In the genomic region with DNA sequence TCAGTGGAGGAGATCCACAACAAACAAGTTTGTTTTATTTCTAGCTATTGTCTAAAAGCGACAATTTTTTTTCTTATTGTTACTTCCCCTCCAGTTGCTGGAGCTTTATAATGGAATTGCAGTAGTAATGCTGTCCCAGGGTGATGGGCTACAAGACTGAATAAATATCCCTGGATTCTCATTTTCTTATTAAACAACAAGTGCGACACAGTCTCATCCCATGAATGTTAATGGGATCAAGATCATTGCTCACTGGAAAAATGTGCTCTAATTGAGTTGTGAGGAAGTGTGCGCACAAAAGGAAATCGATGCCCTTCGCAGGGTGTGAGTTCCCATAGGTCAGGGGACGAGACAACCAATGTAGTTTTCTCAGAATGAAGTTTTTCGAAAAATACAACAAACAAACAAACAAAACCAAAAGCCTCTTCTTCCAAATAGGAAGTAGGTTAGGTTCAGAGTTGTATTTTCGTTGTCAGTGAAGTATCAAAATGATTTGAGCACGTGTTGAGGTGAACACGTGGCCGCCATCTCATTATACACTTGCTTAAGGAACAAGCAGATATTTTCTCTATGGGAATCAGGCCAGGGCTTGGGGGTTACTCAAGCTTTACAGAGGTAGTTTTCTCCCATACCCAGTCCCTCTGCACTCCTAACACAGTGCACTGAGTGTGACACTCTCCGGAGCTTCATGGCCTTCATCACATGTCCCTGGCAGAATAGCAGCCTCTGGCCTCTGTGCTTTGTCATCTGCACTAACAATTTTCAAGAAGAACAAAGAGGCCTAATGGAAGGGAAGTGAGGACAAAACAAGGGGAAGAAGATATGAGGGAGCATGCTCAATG, we compare ENCODE assay signal across 28 mouse cellular contexts.
DNase-seq lines count a peak whose midpoint lies in the region; ATAC-seq lines count a peak whose summit lies in the region.
"Had no signal": no experiment of that assay in that cellular context is flagged by ENCODE, and none has a peak within 500 bp of the region (broad histone marks: within the 10 kb centered on the region; RNA-seq: fewer than 3 reads in every experiment).

No protein-coding gene starts in this region.

- no peaks in the 10 kb centered on the region for H3K4me1 ChIP-seq in midbrain, embryonic 12.5 days
- H3K4me1 ChIP-seq in midbrain, embryonic 16.5 days (ENCODE audit: control insufficient read depth, insufficient read depth, low read length) = 0 out of 2 replicates have a peak, but pooled peaks cover 2% of the 10 kb centered on the region
- 0 out of 2 replicates have a peak, but pooled peaks cover 3% of the 10 kb centered on the region for H3K4me1 ChIP-seq in hindbrain, embryonic 12.5 days
- peaks cover 9% of the 10 kb centered on the region; the same call in 1 of the 2 replicates for H3K4me1 ChIP-seq in hindbrain, embryonic 15.5 days (replicated peaks)
- no peaks in the 10 kb centered on the region for H3K4me1 ChIP-seq in midbrain, embryonic 15.5 days
- H3K4me1 ChIP-seq in kidney, embryonic 14.5 days (ENCODE audit: control insufficient read depth, insufficient read depth, low read length) = no peaks in the 10 kb centered on the region
- H3K4me1 ChIP-seq: embryonic facial prominence, embryonic 13.5 days; heart, embryonic 13.5 days; kidney, embryonic 15.5 days; liver, embryonic 12.5 days; neural tube, embryonic 12.5 days had no signal

- peak; percentile 45; the same call in 1 of the 2 replicates for ATAC-seq in midbrain, embryonic 12.5 days (ENCODE audit: low FRiP score, low read depth)
- no peak for ATAC-seq in midbrain, embryonic 16.5 days
- peak; percentile 46; the same call in 1 of the 2 replicates for ATAC-seq in hindbrain, embryonic 12.5 days (ENCODE audit: low FRiP score)
- peak; percentile 52; the same call in 1 of the 2 replicates for ATAC-seq in hindbrain, embryonic 15.5 days (ENCODE audit: low FRiP score, low read depth)
- 0 out of 2 replicates have a peak, but pooled peaks have one; percentile 59 for ATAC-seq in midbrain, embryonic 15.5 days (replicated peaks)
- ATAC-seq in kidney, embryonic 14.5 days (ENCODE audit: low FRiP score, low TSS enrichment) = no peak
- ATAC-seq: intestine, postnatal 0 days; liver, embryonic 12.5 days; liver, postnatal 0 days had no signal

- 74% methylated on average over 12 of the region's 12 CpGs for WGBS in midbrain, embryonic 12.5 days
- 73% methylated on average over 12 of the region's 12 CpGs for WGBS in midbrain, embryonic 16.5 days
- 80% methylated on average over 12 of the region's 12 CpGs for WGBS in hindbrain, embryonic 12.5 days
- WGBS in hindbrain, embryonic 15.5 days = 64% methylated on average over 12 of the region's 12 CpGs
- WGBS in midbrain, embryonic 15.5 days = 62% methylated on average over 12 of the region's 12 CpGs
- WGBS in kidney, embryonic 14.5 days = 88% methylated on average over 12 of the region's 12 CpGs

- no peaks in the 10 kb centered on the region for H3K9me3 ChIP-seq in midbrain, embryonic 12.5 days
- no peaks in the 10 kb centered on the region for H3K9me3 ChIP-seq in midbrain, embryonic 16.5 days (replicated peaks; ENCODE audit: control insufficient read depth, low read length, poor library complexity, severe bottlenecking)
- H3K9me3 ChIP-seq in hindbrain, embryonic 12.5 days (replicated peaks) = no peaks in the 10 kb centered on the region
- no peaks in the 10 kb centered on the region for H3K9me3 ChIP-seq in hindbrain, embryonic 15.5 days
- no peaks in the 10 kb centered on the region for H3K9me3 ChIP-seq in midbrain, embryonic 15.5 days
- no peaks in the 10 kb centered on the region for H3K9me3 ChIP-seq in kidney, embryonic 14.5 days (ENCODE audit: control insufficient read depth, low read length)
- H3K9me3 ChIP-seq: embryonic facial prominence, embryonic 13.5 days; heart, embryonic 13.5 days; kidney, embryonic 15.5 days; liver, embryonic 12.5 days; neural tube, embryonic 12.5 days had no signal

- no peak for DNase-seq in layer of hippocampus, adult 9-11 months
- DNase-seq: adrenal gland, adult 2 months; adrenal gland, postnatal 36 days; B cell, adult 2 months; cerebellum, adult 8-10 months; cerebellum, postnatal 36 days; embryo, embryonic 11 days; gastrocnemius, postnatal 10 days; heart, postnatal 14 days; kidney, postnatal 25 days; left cerebral cortex, postnatal 4 days; liver, postnatal 0 days; right cerebral cortex, postnatal 14 days; thymus, postnatal 4 days had no signal

- H3K4me2 ChIP-seq in midbrain, embryonic 12.5 days (replicated peaks) = no peak overlapping the region
- no peak overlapping the region for H3K4me2 ChIP-seq in midbrain, embryonic 16.5 days (ENCODE audit: low read length)
- no peak overlapping the region for H3K4me2 ChIP-seq in hindbrain, embryonic 12.5 days (replicated peaks)
- no peak overlapping the region for H3K4me2 ChIP-seq in hindbrain, embryonic 15.5 days
- H3K4me2 ChIP-seq in midbrain, embryonic 15.5 days = no peak overlapping the region
- no peak overlapping the region for H3K4me2 ChIP-seq in kidney, embryonic 14.5 days (replicated peaks; ENCODE audit: low read depth, low read length)
- H3K4me2 ChIP-seq: embryonic facial prominence, embryonic 13.5 days; heart, embryonic 13.5 days; kidney, embryonic 15.5 days; liver, embryonic 12.5 days; neural tube, embryonic 12.5 days had no signal

- no peaks in the 10 kb centered on the region for H3K36me3 ChIP-seq in midbrain, embryonic 12.5 days
- H3K36me3 ChIP-seq in midbrain, embryonic 16.5 days (ENCODE audit: control insufficient read depth, insufficient read depth, low read length) = no peaks in the 10 kb centered on the region
- H3K36me3 ChIP-seq in hindbrain, embryonic 12.5 days = no peaks in the 10 kb centered on the region
- H3K36me3 ChIP-seq in hindbrain, embryonic 15.5 days = no peaks in the 10 kb centered on the region
- no peaks in the 10 kb centered on the region for H3K36me3 ChIP-seq in midbrain, embryonic 15.5 days (replicated peaks)
- no peaks in the 10 kb centered on the region for H3K36me3 ChIP-seq in kidney, embryonic 14.5 days (ENCODE audit: control insufficient read depth, insufficient read depth, low read length)
- H3K36me3 ChIP-seq: embryonic facial prominence, embryonic 13.5 days; heart, embryonic 13.5 days; kidney, embryonic 15.5 days; liver, embryonic 12.5 days; neural tube, embryonic 12.5 days had no signal

- H3K4me3 ChIP-seq in midbrain, embryonic 12.5 days = no peak overlapping the region
- H3K4me3 ChIP-seq in midbrain, embryonic 16.5 days (ENCODE audit: low read depth, low read length) = no peak overlapping the region
- H3K4me3 ChIP-seq in hindbrain, embryonic 12.5 days = no peak overlapping the region
- no peak overlapping the region for H3K4me3 ChIP-seq in hindbrain, embryonic 15.5 days
- H3K4me3 ChIP-seq in midbrain, embryonic 15.5 days = no peak overlapping the region
- H3K4me3 ChIP-seq in kidney, embryonic 14.5 days (ENCODE audit: low read length) = no peak overlapping the region
- H3K4me3 ChIP-seq: embryonic facial prominence, embryonic 13.5 days; heart, embryonic 13.5 days; kidney, embryonic 15.5 days; layer of hippocampus, adult 2 months; liver, embryonic 12.5 days; neural tube, embryonic 12.5 days had no signal

- no peak overlapping the region for H3K27ac ChIP-seq in midbrain, embryonic 12.5 days (replicated peaks)
- H3K27ac ChIP-seq in midbrain, embryonic 16.5 days (ENCODE audit: low read length) = no peak overlapping the region
- H3K27ac ChIP-seq in hindbrain, embryonic 12.5 days = 0 out of 2 replicates have a peak overlapping the region, but pooled peaks have one; percentile 35
- peak overlapping the region; percentile 10; the same call in 1 of the 2 replicates for H3K27ac ChIP-seq in hindbrain, embryonic 15.5 days (replicated peaks)
- H3K27ac ChIP-seq in midbrain, embryonic 15.5 days = no peak overlapping the region
- no peak overlapping the region for H3K27ac ChIP-seq in kidney, embryonic 14.5 days (ENCODE audit: low read depth, low read length)
- H3K27ac ChIP-seq: embryonic facial prominence, embryonic 13.5 days; heart, embryonic 13.5 days; kidney, embryonic 15.5 days; layer of hippocampus, adult 2 months; liver, embryonic 12.5 days; macrophage; neural tube, embryonic 12.5 days had no signal

- H3K9ac ChIP-seq in midbrain, embryonic 12.5 days (replicated peaks) = no peak overlapping the region
- H3K9ac ChIP-seq in midbrain, embryonic 16.5 days (ENCODE audit: low read depth, low read length) = no peak overlapping the region
- H3K9ac ChIP-seq in hindbrain, embryonic 12.5 days = no peak overlapping the region
- no peak overlapping the region for H3K9ac ChIP-seq in hindbrain, embryonic 15.5 days
- no peak overlapping the region for H3K9ac ChIP-seq in midbrain, embryonic 15.5 days
- H3K9ac ChIP-seq in kidney, embryonic 14.5 days (ENCODE audit: low read depth, low read length) = no peak overlapping the region
- H3K9ac ChIP-seq: embryonic facial prominence, embryonic 13.5 days; heart, embryonic 13.5 days; kidney, embryonic 15.5 days; liver, embryonic 12.5 days; liver, postnatal 0 days; neural tube, embryonic 12.5 days had no signal

- H3K27me3 ChIP-seq in midbrain, embryonic 12.5 days = no peaks in the 10 kb centered on the region
- H3K27me3 ChIP-seq in midbrain, embryonic 16.5 days (ENCODE audit: control insufficient read depth, insufficient read depth, low read depth, low read length) = no peaks in the 10 kb centered on the region
- no peaks in the 10 kb centered on the region for H3K27me3 ChIP-seq in hindbrain, embryonic 12.5 days
- H3K27me3 ChIP-seq in hindbrain, embryonic 15.5 days = no peaks in the 10 kb centered on the region
- no peaks in the 10 kb centered on the region for H3K27me3 ChIP-seq in midbrain, embryonic 15.5 days (replicated peaks)
- H3K27me3 ChIP-seq in kidney, embryonic 14.5 days (ENCODE audit: control insufficient read depth, insufficient read depth, low read length) = no peaks in the 10 kb centered on the region
- H3K27me3 ChIP-seq: embryonic facial prominence, embryonic 13.5 days; heart, embryonic 13.5 days; kidney, embryonic 15.5 days; liver, embryonic 12.5 days; neural tube, embryonic 12.5 days had no signal

Comparison
In these comparisons a context has a peak if more than half of its experiments do, and no peak if none do; other contexts are left out.
1. ATAC-seq: peak in midbrain, embryonic 12.5 days (single experiment), hindbrain, embryonic 12.5 days (single experiment), hindbrain, embryonic 15.5 days (single experiment) and midbrain, embryonic 15.5 days (single experiment); none in midbrain, embryonic 16.5 days (single experiment) and kidney, embryonic 14.5 days (single experiment).
2. H3K27ac ChIP-seq: peak in hindbrain, embryonic 12.5 days (single experiment) and hindbrain, embryonic 15.5 days (single experiment); none in midbrain, embryonic 12.5 days (single experiment), midbrain, embryonic 16.5 days (single experiment), midbrain, embryonic 15.5 days (single experiment) and kidney, embryonic 14.5 days (single experiment).